Mouse (Mus musculus) cortical plate, adult 2 months (tissue): ENCODE data around the gene Mrc2.

ENCODE experiments used
- CTCF ChIP-seq: fragments of 200-500 bp; IDR thresholded peaks from 2 replicates; pipeline ENCODE4 v1.5.1; 2011; ENCODE audit warnings: mild to moderate bottlenecking, control low read depth, low read length; ENCODE audit not compliant: insufficient read depth; ENCODE audit errors: extremely low read depth
- POLR2A ChIP-seq: fragments of 200-500 bp; IDR thresholded peaks from 2 replicates; pipeline ENCODE4 v1.6.1; 2011; ENCODE audit warnings: mild to moderate bottlenecking, low read length, control low read depth; ENCODE audit not compliant: insufficient read depth; ENCODE audit errors: extremely low read depth

DNA sequence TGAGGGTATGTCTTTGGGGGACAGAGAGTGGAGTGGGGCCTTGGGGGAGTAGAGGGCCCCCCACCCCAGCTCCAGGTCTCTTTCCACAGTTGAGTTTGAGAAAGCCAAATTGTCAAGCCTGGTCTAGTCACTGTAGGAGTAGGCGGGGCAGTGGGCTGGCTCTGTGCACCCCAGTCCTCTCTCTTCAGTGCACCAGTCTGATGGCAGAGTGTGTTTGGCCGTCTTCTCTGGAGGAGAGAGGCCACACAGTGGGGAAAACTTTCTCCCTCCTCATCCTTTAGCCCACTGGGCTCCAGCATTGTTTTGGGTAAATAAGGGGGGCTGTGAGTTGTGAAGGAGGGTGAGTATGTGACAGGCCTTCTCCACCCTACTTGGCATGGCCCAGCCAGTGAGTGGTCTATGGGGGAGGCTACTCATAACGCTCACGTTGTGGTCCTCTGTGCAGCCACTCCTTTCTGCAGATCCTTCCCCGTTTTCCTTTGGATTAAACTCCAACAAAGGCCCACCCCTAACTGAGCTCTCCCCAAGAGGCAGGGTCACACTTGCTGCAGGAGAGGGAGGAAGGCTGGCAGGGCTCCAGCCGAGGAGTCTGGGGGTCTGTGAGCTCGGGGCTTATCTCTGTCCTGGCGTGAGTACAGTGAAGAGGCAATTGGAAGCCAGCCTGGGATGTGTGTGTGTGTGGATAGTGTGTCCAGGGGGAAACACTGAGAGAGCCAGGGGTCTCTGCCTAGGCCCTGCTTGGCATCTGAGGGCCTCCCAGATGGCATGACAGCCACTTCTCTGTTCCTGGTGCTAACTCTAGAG is 41.6 kb downstream of the Mrc2 start:
- TF ChIP-seq CTCF (no peak), POLR2A (no peak)
